Mouse (Mus musculus): ENCODE results near the gene Ctf2.

- TF ChIP-seq CTCF (IDR thresholded peaks at IDR 0.05; ENCODE audit: low read depth, low read length) (peak; percentile 24), POLR2A (IDR thresholded peaks at IDR 0.05; ENCODE audit: insufficient read depth, low read length) (no peak), EP300 (IDR thresholded peaks at IDR 0.05; ENCODE audit: insufficient read depth, low read depth, low read length) (no peak)
Observed at GRCm38 (mm10) chr7:127727898-127728297, 4.1 kb downstream of the Ctf2 start.

Data from ES-Bruce4 (cell line).